Mouse (Mus musculus) intestine, embryonic 14.5 days (tissue): ENCODE measurements around the gene Babam2. TPM values are rescaled to one million over a fixed set of nuclear protein-coding genes. Genes with fewer than 3 reads are reported as not detected.

Source experiments
- ATAC-seq: fragments of 200-750 bp; cut with Nextera tagmentation; replicated peaks from 2 replicates; pipeline ENCODE4 v1.8.0; 2017; ENCODE audit warnings: low read depth, moderate number of reproducible peaks, moderate TSS enrichment, moderate library complexity; ENCODE audit not compliant: low FRiP score, low TSS enrichment
- DNase-seq: peaks from one replicate; pipeline ENCODE4 v3.0.0-alpha.2; 2018; ENCODE audit warnings: low spot score
- H3K27ac ChIP-seq: fragments of 300-500 bp; sonication (generic); 2 replicates; pipeline ENCODE4 v1.5.1; 2014; ENCODE audit warnings: low read depth, mild to moderate bottlenecking, control low read depth
- H3K27me3 ChIP-seq: fragments of 300-500 bp; sonication (generic); replicated peaks from 2 replicates; pipeline ENCODE4 v1.6.1; 2014; ENCODE audit warnings: low read length, control low read depth; ENCODE audit not compliant: control insufficient read depth, insufficient read depth
- H3K36me3 ChIP-seq: fragments of 300-500 bp; sonication (generic); 2 replicates; pipeline ENCODE4 v1.6.1; 2014; ENCODE audit warnings: low read length, control low read depth; ENCODE audit not compliant: control insufficient read depth, insufficient read depth
- H3K4me1 ChIP-seq: fragments of 300-500 bp; sonication (generic); replicated peaks from 2 replicates; pipeline ENCODE4 v1.6.1; 2014; ENCODE audit warnings: low read length, control low read depth, mixed read lengths; ENCODE audit not compliant: control insufficient read depth, insufficient read depth
- H3K4me2 ChIP-seq: fragments of 300-500 bp; sonication (generic); 2 replicates; pipeline ENCODE4 v1.6.1; 2014; ENCODE audit warnings: low read length
- H3K4me3 ChIP-seq: fragments of 300-500 bp; sonication (generic); 2 replicates; pipeline ENCODE4 v1.5.1; 2014; ENCODE audit warnings: low read depth, low read length, control low read depth, mixed read lengths
- H3K9ac ChIP-seq: fragments of 300-500 bp; sonication (generic); 2 replicates; pipeline ENCODE4 v1.6.1; 2014; ENCODE audit warnings: mild to moderate bottlenecking, low read length
- H3K9me3 ChIP-seq: fragments of 300-500 bp; sonication (generic); 2 replicates; pipeline ENCODE4 v1.6.1; 2016; ENCODE audit warnings: low read length, control low read depth; ENCODE audit not compliant: control insufficient read depth
- WGBS: fragments of 180-500 bp; shearing (Covaris S2); extraction: QIAGEN DNeasy Blood & Tissue Kit; methylation state at CpG from one replicate; pipeline ENCODE4 v1.1.7; 2014; 5-methylcytosine and 5-hydroxymethylcytosine counted together
- polyA plus RNA-seq: library from polyadenylated mRNA; unstranded; fragments of >200 nt; fragmentation: Nextera tagmentation; extraction: Ambion mirVana; gene quantifications from 2 replicates; pipeline ENCODE4 v1.2.1, GENCODE M21; 2014

Gene Babam2
- polyA plus RNA-seq, 1 experiment from 2014 or later: 43.5 TPM

DNA sequence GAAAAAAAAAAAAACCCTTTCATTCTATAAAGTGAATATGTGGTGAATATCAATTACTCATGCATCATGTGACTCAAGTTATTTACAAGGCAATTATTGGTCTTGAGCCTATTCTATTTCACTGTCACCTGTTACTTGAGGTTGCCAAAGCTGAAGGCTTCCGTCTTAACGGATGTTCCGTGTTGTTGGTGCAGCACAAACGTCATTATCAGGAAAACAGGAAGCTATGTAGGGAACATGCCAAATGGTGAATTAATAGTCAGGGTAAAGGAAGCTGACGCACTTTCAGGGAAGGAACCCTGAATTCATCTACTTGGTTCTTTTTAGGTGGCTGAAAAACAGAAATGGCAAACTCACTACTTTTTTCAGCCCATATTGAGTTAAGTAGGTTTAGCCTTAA, 30.0 kb downstream of the Babam2 start:
- no peaks in the 10 kb centered on the region for H3K9me3 ChIP-seq
- H3K4me2 ChIP-seq: no peak overlapping the region
- H3K27ac ChIP-seq: no peak overlapping the region
- H3K4me3 ChIP-seq: no peak overlapping the region
- ATAC-seq (no peak), DNase-seq (no peak)
- no peak overlapping the region for H3K9ac ChIP-seq
- WGBS: 81% methylated on average over 5 of the region's 5 CpGs
- no peaks in the 10 kb centered on the region for H3K36me3 ChIP-seq
- H3K27me3 ChIP-seq: no peaks in the 10 kb centered on the region
- no peaks in the 10 kb centered on the region for H3K4me1 ChIP-seq

DNA sequence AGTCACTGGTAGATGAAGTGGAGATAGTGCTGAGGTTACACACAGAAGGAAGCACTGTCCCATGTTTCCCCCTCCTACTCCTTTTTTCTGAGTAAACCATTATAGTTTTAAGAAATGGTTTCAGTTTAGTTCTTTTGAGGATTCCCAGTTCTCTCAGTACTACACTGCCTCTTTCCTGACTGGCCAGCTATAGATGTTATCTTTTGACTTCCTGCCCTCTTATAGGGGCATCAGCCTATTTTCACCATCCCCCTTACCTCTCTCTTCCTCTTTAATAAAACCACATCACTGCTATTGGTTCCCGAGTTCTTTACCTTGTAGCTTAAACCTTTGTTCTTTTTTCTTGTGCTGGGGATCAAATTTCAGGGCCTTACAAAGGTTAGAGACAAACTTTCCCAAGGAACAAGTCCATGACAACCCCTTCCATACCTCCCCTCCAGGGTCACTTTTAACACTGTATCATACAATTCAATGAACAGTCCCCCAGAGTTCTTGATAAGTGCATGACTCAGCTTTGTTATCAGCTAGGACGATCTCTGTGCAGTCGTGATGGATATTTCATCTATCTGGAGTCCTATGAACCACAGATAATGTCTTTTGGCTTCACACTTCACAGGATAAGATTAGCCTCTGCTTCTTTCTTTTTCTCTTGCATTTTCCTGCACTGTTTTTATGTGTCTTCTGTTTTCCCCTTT, 35.3 kb downstream of the Babam2 start:
- Histone ChIP-seq H3K36me3 (no peaks in the 10 kb centered on the region), H3K4me2 (no peak overlapping the region), H3K4me3 (no peak overlapping the region), H3K9ac (no peak overlapping the region), H3K9me3 (no peaks in the 10 kb centered on the region), H3K4me1 (no peaks in the 10 kb centered on the region), H3K27ac (no peak overlapping the region), H3K27me3 (no peaks in the 10 kb centered on the region)
- no peak for DNase-seq
- 45% methylated on average over 3 of the region's 3 CpGs for WGBS
- no peak for ATAC-seq

DNA sequence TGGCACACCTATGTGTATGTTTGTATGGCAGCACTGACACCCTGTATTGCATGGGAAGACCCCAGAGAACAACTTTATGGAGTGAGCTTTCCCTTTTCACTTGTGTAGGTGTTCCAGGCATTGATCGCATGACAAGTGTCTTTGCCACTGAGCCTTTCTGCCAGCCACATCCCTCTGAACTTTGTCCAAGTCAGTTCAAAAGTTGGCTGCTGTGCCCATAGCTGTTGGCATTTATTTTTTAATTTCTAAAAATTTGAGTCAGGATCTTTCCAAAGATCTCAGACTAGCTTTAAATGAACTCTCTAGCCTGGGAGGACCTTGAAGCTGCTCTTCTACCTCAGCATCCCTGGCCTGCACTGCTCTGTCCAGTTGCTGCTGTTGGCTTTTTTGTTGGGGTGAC, 44.4 kb downstream of the Babam2 start:
- H3K27me3 ChIP-seq: no peaks in the 10 kb centered on the region
- DNase-seq (no peak), ATAC-seq (no peak)
- H3K36me3 ChIP-seq: no peaks in the 10 kb centered on the region
- no peak overlapping the region for H3K4me3 ChIP-seq
- H3K27ac ChIP-seq: no peak overlapping the region
- H3K4me2 ChIP-seq: no peak overlapping the region
- no peak overlapping the region for H3K9ac ChIP-seq
- no peaks in the 10 kb centered on the region for H3K9me3 ChIP-seq
- WGBS: 100% methylated on average over 1 of the region's 1 CpGs
- H3K4me1 ChIP-seq: no peaks in the 10 kb centered on the region

DNA sequence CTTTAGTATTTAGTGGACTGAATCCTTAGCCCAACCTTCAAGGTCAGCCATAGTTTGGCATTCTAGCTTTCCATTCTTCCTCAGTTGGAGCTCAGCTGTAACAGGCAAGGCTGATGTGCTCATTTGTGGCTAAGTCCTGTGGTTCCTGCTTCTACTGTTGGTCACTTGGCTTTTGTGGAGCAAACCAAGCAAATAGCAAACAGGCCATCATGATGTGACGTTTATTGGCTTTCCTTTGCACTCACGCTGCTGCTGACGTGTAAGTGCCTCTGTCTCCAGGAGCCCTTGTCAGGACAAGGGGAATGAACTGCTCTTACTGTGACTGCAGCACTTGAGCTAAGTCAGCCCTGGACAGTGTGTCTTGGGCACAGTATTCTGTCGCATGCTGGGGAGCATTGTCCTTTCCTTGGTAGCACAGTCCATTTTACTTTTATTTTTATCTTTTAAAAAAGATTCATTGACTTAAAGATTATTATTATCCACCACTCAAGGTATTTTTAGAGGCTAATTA, 45.1 kb downstream of the Babam2 start:
- ATAC-seq (no peak), DNase-seq (no peak)
- Histone ChIP-seq H3K36me3 (no peaks in the 10 kb centered on the region), H3K4me1 (no peaks in the 10 kb centered on the region), H3K4me3 (no peak overlapping the region), H3K9ac (no peak overlapping the region), H3K27me3 (no peaks in the 10 kb centered on the region), H3K9me3 (no peaks in the 10 kb centered on the region), H3K4me2 (no peak overlapping the region), H3K27ac (no peak overlapping the region)
- WGBS: 73% methylated on average over 4 of the region's 4 CpGs

DNA sequence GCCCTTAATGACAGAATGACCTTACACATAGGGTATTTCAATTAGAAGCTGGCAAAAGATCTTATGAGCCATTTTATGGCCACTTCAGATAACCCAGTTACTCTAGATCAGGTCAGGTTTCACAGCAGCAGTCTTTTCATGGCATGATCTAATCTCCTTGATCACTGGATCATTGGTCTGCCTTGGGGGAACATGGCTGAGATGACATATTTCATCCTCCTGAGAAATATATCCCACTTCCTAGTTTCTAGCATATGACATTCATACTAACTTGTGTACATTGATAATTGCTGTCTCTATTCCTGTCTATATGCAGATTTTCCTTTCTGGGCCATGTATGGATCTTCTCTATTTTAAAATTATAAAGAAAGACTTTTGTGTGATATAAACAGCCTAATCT, 51.9 kb downstream of the Babam2 start:
- ATAC-seq (no peak), DNase-seq (no peak)
- Histone ChIP-seq H3K27me3 (no peaks in the 10 kb centered on the region), H3K4me2 (no peak overlapping the region), H3K36me3 (no peaks in the 10 kb centered on the region), H3K4me1 (peaks cover 6% of the 10 kb centered on the region; the same call in 1 of the 2 replicates), H3K9me3 (no peaks in the 10 kb centered on the region), H3K4me3 (no peak overlapping the region), H3K9ac (no peak overlapping the region), H3K27ac (no peak overlapping the region)

DNA sequence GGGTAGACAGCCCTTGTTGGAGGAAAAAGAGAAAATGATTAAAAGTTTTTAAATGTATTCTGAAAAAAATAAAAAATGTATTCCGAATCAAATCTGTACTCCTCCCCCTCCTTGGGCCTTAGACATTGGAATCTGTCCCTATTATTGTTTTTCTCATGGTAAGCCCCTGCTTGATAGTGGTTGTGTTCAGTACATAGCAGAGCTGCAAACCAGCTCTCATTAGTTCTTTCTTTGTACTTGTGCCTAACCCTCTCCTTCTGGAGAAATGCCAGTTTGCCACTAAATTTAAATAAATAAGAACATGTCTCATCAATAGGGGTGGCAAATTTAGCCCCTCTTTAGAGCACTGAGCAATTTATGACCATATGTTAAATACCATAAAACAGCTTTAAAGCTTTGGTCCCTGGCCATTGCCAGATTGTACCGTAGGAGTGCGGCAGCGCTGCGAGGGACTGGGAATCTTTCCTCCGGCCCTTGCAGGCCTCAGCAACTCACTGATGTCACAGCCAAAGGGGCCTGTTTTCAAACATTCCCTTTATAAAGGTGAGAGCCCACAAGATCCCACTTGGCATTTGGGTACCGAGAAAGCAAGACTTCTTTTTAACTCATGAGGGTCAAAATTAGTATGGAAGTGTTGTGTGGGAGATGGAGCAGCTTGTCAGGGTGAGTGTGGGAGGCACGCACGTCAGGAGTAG, 52.9 kb downstream of the Babam2 start:
- H3K27ac ChIP-seq: no peak overlapping the region
- H3K4me1 ChIP-seq: peaks cover 6% of the 10 kb centered on the region; the same call in 1 of the 2 replicates

DNA sequence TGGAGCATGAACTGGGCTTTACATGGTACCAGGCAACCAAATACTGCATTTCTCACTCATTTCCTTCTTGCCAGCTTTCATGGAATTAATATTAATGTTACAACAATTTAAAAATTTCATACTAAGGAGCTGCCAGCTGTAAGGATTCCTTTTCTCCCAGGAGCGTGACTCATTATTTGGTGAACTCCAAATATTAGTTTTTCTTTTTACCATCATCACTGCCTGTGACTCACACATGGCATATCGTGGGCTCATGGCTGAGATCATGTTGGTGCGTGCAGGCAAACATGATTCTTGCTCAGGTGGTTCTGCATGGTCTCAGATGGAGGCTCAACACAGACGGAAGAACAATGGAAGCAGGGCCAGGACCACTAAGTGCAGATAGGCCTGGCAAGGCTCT, 53.5 kb downstream of the Babam2 start:
- no peak overlapping the region for H3K4me2 ChIP-seq
- H3K9ac ChIP-seq: no peak overlapping the region
- peaks cover 6% of the 10 kb centered on the region; the same call in 1 of the 2 replicates for H3K4me1 ChIP-seq
- H3K27ac ChIP-seq: no peak overlapping the region
- H3K9me3 ChIP-seq: no peaks in the 10 kb centered on the region
- no peak overlapping the region for H3K4me3 ChIP-seq
- WGBS: 86% methylated on average over 4 of the region's 4 CpGs
- DNase-seq (no peak), ATAC-seq (no peak)
- no peaks in the 10 kb centered on the region for H3K27me3 ChIP-seq
- no peaks in the 10 kb centered on the region for H3K36me3 ChIP-seq

More for the DNA sequence above, 52.9 kb downstream of the Babam2 start:
- no peaks in the 10 kb centered on the region for H3K27me3 ChIP-seq
- H3K36me3 ChIP-seq: no peaks in the 10 kb centered on the region
- no peak overlapping the region for H3K4me2 ChIP-seq
- 51% methylated on average over 9 of the region's 9 CpGs for WGBS
- DNase-seq (no peak), ATAC-seq (no peak)
- no peak overlapping the region for H3K9ac ChIP-seq
- H3K9me3 ChIP-seq: no peaks in the 10 kb centered on the region
- no peak overlapping the region for H3K4me3 ChIP-seq

DNA sequence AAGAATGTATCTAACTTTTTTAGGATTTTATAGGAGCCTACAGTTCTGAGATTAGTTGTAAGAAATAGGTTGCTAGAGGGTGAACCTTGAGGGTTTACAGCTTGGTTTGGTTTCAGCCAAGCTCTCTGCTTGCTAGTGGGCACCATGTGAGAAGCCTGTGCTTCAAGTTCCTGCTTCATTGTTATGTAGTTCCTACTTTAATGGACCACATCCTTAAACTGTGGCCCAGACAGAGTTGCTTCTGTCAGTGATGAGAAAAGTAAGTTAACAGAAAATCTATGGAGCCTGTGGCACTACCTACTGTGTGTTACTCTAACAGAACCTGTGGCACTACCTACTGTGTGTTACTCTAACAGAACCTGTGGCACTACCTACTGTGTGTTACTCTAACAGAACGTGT, 57.1 kb downstream of the Babam2 start:
- no peak overlapping the region for H3K27ac ChIP-seq
- ATAC-seq: no peak
- DNase-seq: no peak
- no peak overlapping the region for H3K4me3 ChIP-seq
- no peak overlapping the region for H3K9ac ChIP-seq
- WGBS: 77% methylated on average over 1 of the region's 1 CpGs
- H3K9me3 ChIP-seq: no peaks in the 10 kb centered on the region
- H3K4me2 ChIP-seq: no peak overlapping the region
- H3K27me3 ChIP-seq: no peaks in the 10 kb centered on the region
- peaks cover 6% of the 10 kb centered on the region; the same call in 1 of the 2 replicates for H3K4me1 ChIP-seq
- H3K36me3 ChIP-seq: no peaks in the 10 kb centered on the region
